Mouse (Mus musculus) spleen, adult 2 months (tissue): ENCODE results near the gene Sash1. TPM values are rescaled to one million over a fixed set of nuclear protein-coding genes. Genes with fewer than 3 reads are reported as not detected.

Experiments
- DNase-seq, 2 experiments: peaks; one replicate each; pipeline versions ENCODE4 v3.0.0 to v3.0.0-alpha.2; 2012 to 2021; ENCODE audit warnings: low spot score in 2 of 2, low read depth in 1 of 2
- H3K27ac ChIP-seq: fragments of 200-500 bp; 2 replicates; pipeline ENCODE4 v1.5.1; 2012; ENCODE audit warnings: low read length, inconsistent platforms; ENCODE audit not compliant: insufficient read depth
- H3K27me3 ChIP-seq: fragments of 200-500 bp; 2 replicates; pipeline ENCODE4 v1.6.1; 2012; ENCODE audit warnings: mild to moderate bottlenecking, moderate library complexity, low read length, inconsistent platforms; ENCODE audit not compliant: control insufficient read depth, insufficient read depth
- H3K36me3 ChIP-seq: fragments of 200-500 bp; 2 replicates; pipeline ENCODE4 v1.6.1; 2012; ENCODE audit warnings: mild to moderate bottlenecking, low read length, inconsistent platforms; ENCODE audit not compliant: control insufficient read depth, insufficient read depth
- H3K4me1 ChIP-seq: fragments of 200-500 bp; 2 replicates; pipeline ENCODE4 v1.6.1; 2011; ENCODE audit warnings: inconsistent platforms; ENCODE audit not compliant: control insufficient read depth, insufficient read depth, insufficient read length
- H3K4me3 ChIP-seq: fragments of 200-500 bp; 2 replicates; pipeline ENCODE4 v1.5.1; 2011; ENCODE audit warnings: mild to moderate bottlenecking, inconsistent platforms; ENCODE audit not compliant: insufficient read depth, insufficient read length; ENCODE audit errors: extremely low read depth
- CTCF ChIP-seq: fragments of 200-500 bp; IDR thresholded peaks from 2 replicates; pipeline ENCODE4 v1.5.1; 2011; ENCODE audit warnings: mild to moderate bottlenecking, inconsistent platforms; ENCODE audit not compliant: insufficient read depth, insufficient read length, insufficient replicate concordance; ENCODE audit errors: extremely low read depth
- POLR2A ChIP-seq: fragments of 200-500 bp; IDR thresholded peaks from 2 replicates; pipeline ENCODE4 v1.6.1; 2011; ENCODE audit warnings: low read depth, low read length, inconsistent platforms
- WGBS: fragments of 180-500 bp; shearing (Covaris S2); methylation state at CpG from one replicate; pipeline ENCODE4 v1.1.7; 2018; 5-methylcytosine and 5-hydroxymethylcytosine counted together
- polyA plus RNA-seq: library from polyadenylated mRNA; depleted of rRNA; stranded (reverse); fragments of >200 nt; gene quantifications from 2 replicates; pipeline ENCODE4 v1.2.3, GENCODE M21; 2012

The Sash1 gene
- polyA plus RNA-seq, 1 experiment: 9.8 TPM

DNA sequence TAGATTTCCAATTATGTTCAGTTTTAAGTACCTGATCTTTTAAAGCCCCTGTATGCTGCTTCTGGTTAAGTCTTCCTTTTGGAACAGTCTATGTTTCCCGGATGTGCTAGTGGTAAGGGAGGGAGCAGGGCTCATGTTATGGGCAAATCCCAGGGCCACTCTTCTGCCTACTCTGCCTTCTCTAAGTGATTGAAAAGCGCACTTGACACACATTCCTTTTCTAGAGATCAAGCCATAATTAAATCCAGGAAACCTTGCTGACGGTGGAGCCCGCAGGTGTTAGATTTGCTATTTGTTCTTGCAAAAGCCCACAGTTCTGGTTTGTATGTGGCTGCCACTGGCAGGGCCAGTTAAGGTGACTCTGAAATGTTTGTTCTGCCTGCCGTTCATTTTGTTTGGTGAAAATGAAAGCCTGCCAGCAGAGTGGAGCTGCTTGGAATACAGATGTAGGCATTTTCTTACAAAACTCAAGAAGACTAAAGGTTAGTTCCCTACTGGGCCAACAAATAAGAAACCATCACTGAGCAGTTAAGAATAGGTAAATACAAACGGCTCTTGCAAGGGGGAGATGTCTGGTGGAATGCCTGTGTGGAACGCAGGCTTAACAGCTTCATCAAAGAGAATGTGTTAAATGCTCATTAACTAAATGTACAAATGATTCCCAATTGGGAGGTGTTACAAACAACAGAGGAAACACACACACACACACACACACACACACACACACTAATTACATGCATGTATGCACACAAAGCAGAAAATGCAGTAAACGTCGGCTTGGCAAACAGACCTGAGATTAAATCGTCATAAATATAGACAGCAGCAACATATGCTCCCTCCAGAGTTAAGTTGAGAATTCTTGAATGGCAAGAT, 43.1 kb upstream of the Sash1 start:
- H3K4me1 ChIP-seq: peaks cover 5% of the 10 kb centered on the region
- no peak overlapping the region for H3K4me3 ChIP-seq
- no peaks in the 10 kb centered on the region for H3K27me3 ChIP-seq
- TF ChIP-seq POLR2A (no peak), CTCF (no peak)
- no peaks in the 10 kb centered on the region for H3K36me3 ChIP-seq
- WGBS: 90% methylated on average over 10 of the region's 10 CpGs
- no peak overlapping the region for H3K27ac ChIP-seq
- DNase-seq: no peak

DNA sequence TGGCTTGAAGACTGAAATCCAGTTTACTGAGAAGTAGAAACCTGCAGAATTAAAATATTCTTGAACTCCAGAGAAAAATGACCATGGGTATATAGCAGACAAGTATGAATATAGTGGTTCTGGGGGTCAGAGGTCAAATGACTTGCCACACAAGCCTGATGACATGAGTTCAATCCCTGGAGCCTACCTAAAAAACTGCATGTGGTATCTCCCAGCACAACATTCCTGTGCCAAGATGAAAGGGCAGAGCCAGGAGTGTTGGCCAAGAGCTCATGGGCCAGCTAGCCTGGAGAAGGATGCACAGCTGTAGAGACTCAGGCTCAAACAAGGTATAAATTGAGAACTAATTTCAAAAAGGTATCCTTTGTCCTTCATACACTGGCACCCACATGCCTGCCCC, 42.4 kb upstream of the Sash1 start:
- no peak for TF ChIP-seq CTCF
- no peak for TF ChIP-seq POLR2A
- H3K4me3 ChIP-seq: no peak overlapping the region
- no peak for DNase-seq
- H3K27me3 ChIP-seq: no peaks in the 10 kb centered on the region
- peaks cover 5% of the 10 kb centered on the region for H3K4me1 ChIP-seq
- no peak overlapping the region for H3K27ac ChIP-seq
- no peaks in the 10 kb centered on the region for H3K36me3 ChIP-seq

DNA sequence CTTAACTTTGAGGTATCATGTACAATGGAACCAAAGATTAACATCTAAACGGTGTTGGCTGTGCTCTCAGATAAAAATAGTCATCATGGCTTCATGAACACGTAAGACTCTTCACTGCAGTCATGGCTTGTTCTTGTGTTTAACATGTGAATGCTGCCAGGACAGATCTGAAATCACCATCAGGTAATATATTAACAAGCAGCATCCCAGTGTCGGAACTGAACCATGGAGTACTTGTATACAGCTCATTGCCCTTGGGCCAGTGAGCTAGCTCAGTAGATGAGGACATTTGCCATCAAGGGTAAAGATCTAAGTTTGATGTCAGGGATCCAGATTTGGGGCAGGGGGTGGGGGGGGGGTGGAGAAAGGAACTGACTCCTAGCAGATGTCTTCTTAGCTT, 41.0 kb upstream of the Sash1 start:
- no peaks in the 10 kb centered on the region for H3K27me3 ChIP-seq
- TF ChIP-seq POLR2A (no peak), CTCF (no peak)
- no peaks in the 10 kb centered on the region for H3K36me3 ChIP-seq
- 83% methylated on average over 3 of the region's 3 CpGs for WGBS
- no peak overlapping the region for H3K27ac ChIP-seq
- H3K4me3 ChIP-seq: no peak overlapping the region
- peaks cover 5% of the 10 kb centered on the region for H3K4me1 ChIP-seq
- no peak for DNase-seq

DNA sequence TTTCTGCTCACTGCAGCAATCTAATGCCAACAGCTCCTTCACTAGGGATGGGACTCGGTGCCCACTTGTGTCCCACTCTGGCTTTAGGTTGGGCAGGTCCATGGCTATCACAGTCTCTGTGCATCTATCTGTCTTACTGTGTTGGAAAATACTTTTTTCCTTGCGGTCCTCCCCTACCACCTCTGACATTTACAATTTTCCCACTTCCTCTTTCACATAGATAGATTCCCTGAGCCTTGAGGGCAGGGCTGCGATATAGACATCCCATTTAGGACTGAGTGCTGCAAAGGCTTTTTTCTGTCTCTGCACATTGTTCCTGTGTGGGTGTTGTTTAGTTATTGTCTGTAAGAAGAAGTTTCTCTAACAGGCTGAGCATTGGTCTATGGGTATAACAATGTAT, 40.4 kb upstream of the Sash1 start:
- DNase-seq: no peak
- Histone ChIP-seq H3K36me3 (no peaks in the 10 kb centered on the region), H3K4me3 (no peak overlapping the region), H3K4me1 (peaks cover 5% of the 10 kb centered on the region), H3K27me3 (no peaks in the 10 kb centered on the region), H3K27ac (peak overlapping the region; percentile 47; the same call in 1 of the 2 replicates)
- 33% methylated on average over 3 of the region's 3 CpGs for WGBS
- no peak for TF ChIP-seq CTCF

DNA sequence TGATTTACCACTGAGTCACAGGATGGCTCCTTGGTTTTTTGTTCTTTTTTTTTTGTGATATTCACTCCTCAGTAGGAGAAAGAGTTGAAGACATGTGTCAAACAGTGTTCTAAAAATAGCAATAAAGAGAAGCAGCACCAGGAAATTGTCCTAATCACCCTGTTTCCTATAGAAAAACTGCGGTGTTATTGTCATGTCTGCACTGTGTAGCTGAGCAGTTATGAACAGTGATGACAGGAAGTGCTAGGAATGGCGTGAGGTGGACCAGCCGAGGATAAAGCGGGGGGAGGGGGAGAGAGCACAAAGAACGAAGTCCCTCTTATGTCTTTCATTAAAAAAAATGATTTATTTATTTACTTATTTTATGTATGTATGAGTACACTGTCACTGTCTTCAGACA, 39.4 kb upstream of the Sash1 start:
- H3K4me1 ChIP-seq: peaks cover 5% of the 10 kb centered on the region
- H3K27me3 ChIP-seq: no peaks in the 10 kb centered on the region
- DNase-seq: no peak
- WGBS: 8% methylated on average over 5 of the region's 5 CpGs
- no peak overlapping the region for H3K4me3 ChIP-seq
- H3K27ac ChIP-seq: no peak overlapping the region
- no peaks in the 10 kb centered on the region for H3K36me3 ChIP-seq
- TF ChIP-seq POLR2A (no peak), CTCF (no peak)

DNA sequence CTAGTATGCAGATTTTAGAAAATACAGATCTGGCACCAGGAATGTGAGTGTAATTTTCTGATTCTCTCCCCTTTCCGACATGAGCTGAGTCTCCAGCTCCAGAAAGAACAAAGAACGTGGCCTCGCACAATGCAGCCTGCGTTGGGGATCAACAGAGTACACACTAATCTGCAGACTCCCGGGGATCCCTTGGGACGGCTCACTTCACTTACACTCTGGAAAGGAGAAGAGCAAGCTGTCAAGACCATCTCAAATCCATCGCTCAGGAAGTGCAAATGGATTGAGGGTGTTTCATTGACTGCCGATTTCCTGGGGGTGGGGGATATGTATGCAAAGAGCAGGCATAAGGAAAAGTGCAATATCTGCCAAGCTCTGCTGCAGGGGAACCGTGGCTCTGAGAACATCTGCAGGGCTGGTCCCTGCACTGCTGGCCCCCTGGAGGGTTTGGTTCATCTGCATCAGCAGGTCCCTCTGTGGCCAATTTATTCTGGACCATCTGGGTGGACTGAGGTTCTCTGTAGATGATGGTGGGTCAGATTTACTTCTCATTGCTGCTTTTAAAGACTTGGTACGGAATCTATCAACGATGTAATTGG, 35.3 kb upstream of the Sash1 start:
- Histone ChIP-seq H3K27ac (no peak overlapping the region), H3K36me3 (no peaks in the 10 kb centered on the region), H3K4me3 (no peak overlapping the region), H3K27me3 (no peaks in the 10 kb centered on the region), H3K4me1 (peaks cover 3% of the 10 kb centered on the region)
- WGBS: 86% methylated on average over 11 of the region's 11 CpGs
- no peak for DNase-seq
- no peak for TF ChIP-seq POLR2A
- TF ChIP-seq CTCF: no peak

DNA sequence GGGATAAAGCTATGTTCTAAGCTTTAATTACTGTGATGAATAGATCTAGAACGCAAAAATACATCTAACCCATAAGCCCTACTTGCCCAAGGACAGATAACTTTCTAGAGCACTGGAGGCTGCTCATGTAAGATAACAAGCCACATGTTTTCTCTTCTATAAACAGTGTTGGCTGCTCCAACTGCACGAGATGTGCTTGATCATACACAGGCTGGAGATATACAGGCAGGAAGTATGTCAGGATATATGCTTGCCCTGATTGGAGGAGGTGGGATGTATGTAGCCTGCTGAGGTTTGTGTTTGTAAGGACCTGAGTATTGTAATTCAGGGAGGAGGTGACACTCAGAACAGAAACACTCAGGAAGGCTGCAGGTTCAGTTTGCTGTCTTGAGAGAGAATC, 31.9 kb upstream of the Sash1 start:
- 63% methylated on average over 2 of the region's 2 CpGs for WGBS

More for the DNA sequence above, 31.9 kb upstream of the Sash1 start:
- Histone ChIP-seq H3K36me3 (no peaks in the 10 kb centered on the region), H3K27me3 (no peaks in the 10 kb centered on the region), H3K4me3 (no peak overlapping the region), H3K4me1 (no peaks in the 10 kb centered on the region), H3K27ac (no peak overlapping the region)
- no peak for DNase-seq
- no peak for TF ChIP-seq CTCF
- TF ChIP-seq POLR2A: no peak
